In genomic region chr8:120321724-120322123, GRCm38 (mm10) we compare ENCODE assay signal across 10 mouse cellular contexts.
DNase-seq lines count a peak whose midpoint lies in the region; ATAC-seq lines count a peak whose summit lies in the region.
"Had no signal": no experiment of that assay in that cellular context is flagged by ENCODE, and none has a peak within 500 bp of the region (broad histone marks: within the 10 kb centered on the region; RNA-seq: fewer than 3 reads in every experiment).

No protein-coding gene starts in this region.

- H3K4me3 ChIP-seq in embryonic facial prominence, embryonic 10.5 days: no peak overlapping the region
- H3K4me3 ChIP-seq: embryonic facial prominence, embryonic 15.5 days; intestine, embryonic 15.5 days had no signal

- peaks cover 88% of the 10 kb centered on the region for H3K4me1 ChIP-seq in embryonic facial prominence, embryonic 10.5 days

- no peaks in the 10 kb centered on the region for H3K36me3 ChIP-seq in embryonic facial prominence, embryonic 10.5 days (replicated peaks)
- H3K36me3 ChIP-seq: embryonic facial prominence, embryonic 15.5 days; intestine, embryonic 15.5 days had no signal

- H3K27ac ChIP-seq in embryonic facial prominence, embryonic 10.5 days (replicated peaks): peak overlapping the region; percentile 88
- H3K27ac ChIP-seq: embryonic facial prominence, embryonic 15.5 days; intestine, embryonic 15.5 days had no signal

- no peaks in the 10 kb centered on the region for H3K9me3 ChIP-seq in embryonic facial prominence, embryonic 10.5 days
- H3K9me3 ChIP-seq: embryonic facial prominence, embryonic 15.5 days; intestine, embryonic 15.5 days had no signal

- WGBS in embryonic facial prominence, embryonic 10.5 days: 32% methylated on average over 6 of the region's 6 CpGs

- no peak for ATAC-seq in erythroid progenitor cell, adult 5-6 weeks (replicated peaks; ENCODE audit: low FRiP score, poor library complexity, severe bottlenecking)
- ATAC-seq: intestine, embryonic 15.5 days had no signal

- H3K27me3 ChIP-seq in embryonic facial prominence, embryonic 10.5 days (replicated peaks; ENCODE audit: low read depth, poor library complexity, severe bottlenecking): peaks cover 36% of the 10 kb centered on the region
- H3K27me3 ChIP-seq: embryonic facial prominence, embryonic 15.5 days; intestine, embryonic 15.5 days had no signal

- DNase-seq in embryo, embryonic 10.5 days (ENCODE audit: low spot score): peak; percentile 66
- no peak for DNase-seq in embryo, embryonic 9.5 days (ENCODE audit: extremely low spot score)
- peak; percentile 48 for DNase-seq in lung, postnatal 36 days
- no peak for DNase-seq in lung, postnatal 25 days (ENCODE audit: low spot score)
- DNase-seq in embryonic facial prominence, embryonic 10.5 days (ENCODE audit: low spot score): peak; percentile 64
- peak; percentile 53 for DNase-seq in thymus, postnatal 0 days (ENCODE audit: low spot score)
- DNase-seq in gastrocnemius, postnatal 25 days: no peak

Comparison
In these comparisons a context has a peak if more than half of its experiments do, and no peak if none do; other contexts are left out.
1. DNase-seq: peak in embryo, embryonic 10.5 days (single experiment), lung, postnatal 36 days (single experiment), embryonic facial prominence, embryonic 10.5 days (single experiment) and thymus, postnatal 0 days (single experiment); none in embryo, embryonic 9.5 days (single experiment), lung, postnatal 25 days (single experiment) and gastrocnemius, postnatal 25 days (single experiment).